Mouse (Mus musculus) embryonic fibroblast, embryonic 13.5 days (primary cell): ENCODE measurements around the gene Gm20403.

Experiments
- CTCF ChIP-seq: IDR thresholded peaks from 2 replicates; pipeline ENCODE4 v1.5.1; 2011; ENCODE audit warnings: mild to moderate bottlenecking, control low read depth, low read length, moderate library complexity, borderline replicate concordance; ENCODE audit not compliant: insufficient read depth
- POLR2A ChIP-seq: IDR thresholded peaks from 2 replicates; pipeline ENCODE4 v1.6.1; 2011; ENCODE audit warnings: low read depth, mild to moderate bottlenecking, control low read depth, low read length, moderate library complexity

DNA sequence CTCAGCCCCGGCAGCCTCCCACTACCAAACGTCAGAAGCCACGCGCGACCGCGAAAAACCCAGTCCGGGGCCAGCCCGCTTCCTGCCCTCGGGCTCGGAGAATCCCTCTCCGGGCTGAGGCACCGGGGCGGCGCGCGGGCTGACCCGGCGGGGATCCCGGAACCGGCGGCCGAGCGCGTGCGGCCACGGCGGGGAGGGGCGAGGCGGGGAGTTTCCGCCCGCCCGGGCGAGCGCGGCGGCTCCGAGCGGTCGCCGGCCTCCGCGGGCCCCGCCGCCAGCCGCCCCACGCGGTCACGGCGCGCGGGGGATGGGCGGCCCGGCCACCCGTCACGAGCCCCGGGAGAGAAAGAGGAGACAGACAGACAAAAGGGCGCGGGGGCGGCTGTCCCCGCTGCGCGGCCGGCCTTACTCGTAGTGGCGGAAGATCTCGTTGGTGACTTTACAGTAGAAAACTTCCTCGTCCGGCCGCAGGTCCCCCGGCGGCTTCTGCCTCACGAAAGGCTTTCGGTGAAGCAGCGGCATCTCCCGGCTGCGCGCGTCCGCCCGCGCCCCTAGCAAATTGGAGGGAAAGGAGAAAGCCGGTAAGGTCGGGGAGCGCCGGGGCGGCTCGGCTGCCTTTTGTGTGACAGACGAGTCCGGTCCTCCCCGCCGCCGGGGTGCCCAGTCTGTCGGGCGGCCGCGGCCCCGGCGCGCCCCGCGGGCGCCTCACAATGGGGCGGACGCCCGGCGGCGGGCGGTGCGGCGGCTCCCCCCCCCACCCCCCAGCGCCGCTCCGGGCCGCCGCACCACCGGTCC is 875 bp downstream of the Gm20403 start:
- no peak for TF ChIP-seq CTCF
- TF ChIP-seq POLR2A = no peak
